Mouse (Mus musculus) kidney, postnatal 14 days (tissue): Measurements from ENCODE around the gene Tmem60.

Source experiments
- DNase-seq: peaks from one replicate; pipeline ENCODE4 v3.0.0; 2022; ENCODE audit warnings: mixed read lengths

Gene Tmem60

GRCm38 (mm10) chr5:20911741-20912140 is 29.8 kb downstream of the Tmem60 start:
- DNase-seq, result no peak

GRCm38 (mm10) chr5:20913372-20914275 is 31.6 kb downstream of the Tmem60 start:
- peak; percentile 79 for DNase-seq

- no peak for DNase-seq
Measured at GRCm38 (mm10) chr5:20918967-20919366, 37.0 kb downstream of the Tmem60 start.

GRCm38 (mm10) chr5:20919566-20919965 is 37.6 kb downstream of the Tmem60 start:
- no peak for DNase-seq

- no peak for DNase-seq
Measured at GRCm38 (mm10) chr5:20924608-20925007, 42.6 kb downstream of the Tmem60 start.

GRCm38 (mm10) chr5:20925451-20925850 is 43.5 kb downstream of the Tmem60 start:
- DNase-seq, result no peak

GRCm38 (mm10) chr5:20929669-20930151 is 47.7 kb downstream of the Tmem60 start:
- DNase-seq, result no peak

- DNase-seq, result no peak
Measured at GRCm38 (mm10) chr5:20930430-20930829, 48.4 kb downstream of the Tmem60 start.

- no peak for DNase-seq
Measured at GRCm38 (mm10) chr5:20931300-20931699, 49.3 kb downstream of the Tmem60 start.

GRCm38 (mm10) chr5:20932585-20932984 is 50.6 kb downstream of the Tmem60 start:
- no peak for DNase-seq

- no peak for DNase-seq
Measured at GRCm38 (mm10) chr5:20935934-20936333, 53.9 kb downstream of the Tmem60 start.
